Mouse (Mus musculus): ENCODE measurements at regions not wholly inside any gene's neighbourhood (a gene's known extent, or its start where the extent isn't known, plus 50 kb on each side); places are given as distances from the start of the nearest gene placed in this dataset.

- DNase-seq (ENCODE audit: low spot score in 2 of 2), result no peak
Observed at GRCm38 (mm10) chr4:89008561-89008960, 128.4 kb upstream of the Mtap start.

GRCm38 (mm10) chr4:89001470-89001869, 121.5 kb upstream of the Ifne start:
- no peak for DNase-seq (ENCODE audit: low spot score in 2 of 2)

GRCm38 (mm10) chr4:89000855-89001254, 120.9 kb upstream of the Ifne start:
- no peak for DNase-seq (ENCODE audit: low spot score in 2 of 2)

- DNase-seq (ENCODE audit: low spot score in 2 of 2), result no peak
Observed at GRCm38 (mm10) chr4:89000200-89000599, 120.2 kb upstream of the Ifne start.

GRCm38 (mm10) chr4:88998286-88998685, 118.3 kb upstream of the Ifne start:
- DNase-seq (ENCODE audit: low spot score in 2 of 2), result no peak

- no peak for DNase-seq (ENCODE audit: low spot score in 2 of 2)
Observed at GRCm38 (mm10) chr4:88995129-88995919, 115.3 kb upstream of the Ifne start.

GRCm38 (mm10) chr4:88994486-88994885, 114.5 kb upstream of the Ifne start:
- no peak for DNase-seq (ENCODE audit: low spot score in 2 of 2)

- DNase-seq (ENCODE audit: low spot score in 2 of 2), result no peak
Observed at GRCm38 (mm10) chr4:88992498-88992897, 112.5 kb upstream of the Ifne start.

GRCm38 (mm10) chr4:88988363-88988762, 108.4 kb upstream of the Ifne start:
- DNase-seq (ENCODE audit: low spot score in 2 of 2), result no peak

- no peak for DNase-seq (ENCODE audit: low spot score in 2 of 2)
Observed at GRCm38 (mm10) chr4:88987103-88987502, 107.1 kb upstream of the Ifne start.

GRCm38 (mm10) chr4:88982457-88982856, 102.5 kb upstream of the Ifne start:
- no peak for DNase-seq (ENCODE audit: low spot score in 2 of 2)

GRCm38 (mm10) chr4:88977099-88977888, 97.3 kb upstream of the Ifne start:
- no peak for DNase-seq (ENCODE audit: low spot score in 2 of 2)

- no peak for DNase-seq (ENCODE audit: low spot score in 2 of 2)
Observed at GRCm38 (mm10) chr4:88974535-88974934, 94.5 kb upstream of the Ifne start.

GRCm38 (mm10) chr4:88969134-88969841, 89.3 kb upstream of the Ifne start:
- no peak for DNase-seq (ENCODE audit: low spot score in 2 of 2)

GRCm38 (mm10) chr4:88959621-88960020, 79.6 kb upstream of the Ifne start:
- no peak for DNase-seq (ENCODE audit: low spot score in 2 of 2)

- no peak for DNase-seq (ENCODE audit: low spot score in 2 of 2)
Observed at GRCm38 (mm10) chr4:88956605-88957004, 76.6 kb upstream of the Ifne start.

GRCm38 (mm10) chr4:88956151-88956550, 76.2 kb upstream of the Ifne start:
- DNase-seq (ENCODE audit: low spot score in 2 of 2), result no peak

GRCm38 (mm10) chr4:88955571-88955970, 75.6 kb upstream of the Ifne start:
- DNase-seq (ENCODE audit: low spot score in 2 of 2), result no peak

GRCm38 (mm10) chr4:88954045-88954444, 74.0 kb upstream of the Ifne start:
- DNase-seq (ENCODE audit: low spot score in 2 of 2), result no peak

GRCm38 (mm10) chr4:88951034-88951336, 71.0 kb upstream of the Ifne start:
- DNase-seq (ENCODE audit: low spot score in 2 of 2), result no peak

- DNase-seq (ENCODE audit: low spot score in 2 of 2), result no peak
Observed at GRCm38 (mm10) chr4:88950181-88951033, 70.4 kb upstream of the Ifne start.

Measured in layer of hippocampus, postnatal 14 days (tissue).